Mouse (Mus musculus) ES-CJ7 (cell line): ENCODE measurements at regions not wholly inside any gene's neighbourhood (a gene's known extent, or its start where the extent isn't known, plus 50 kb on each side); places are given as distances from the start of the nearest gene placed in this dataset.

Experiments
- DNase-seq: peaks from one replicate; pipeline ENCODE4 v3.0.0; 2011; ENCODE audit warnings: low read depth, low spot score

DNA sequence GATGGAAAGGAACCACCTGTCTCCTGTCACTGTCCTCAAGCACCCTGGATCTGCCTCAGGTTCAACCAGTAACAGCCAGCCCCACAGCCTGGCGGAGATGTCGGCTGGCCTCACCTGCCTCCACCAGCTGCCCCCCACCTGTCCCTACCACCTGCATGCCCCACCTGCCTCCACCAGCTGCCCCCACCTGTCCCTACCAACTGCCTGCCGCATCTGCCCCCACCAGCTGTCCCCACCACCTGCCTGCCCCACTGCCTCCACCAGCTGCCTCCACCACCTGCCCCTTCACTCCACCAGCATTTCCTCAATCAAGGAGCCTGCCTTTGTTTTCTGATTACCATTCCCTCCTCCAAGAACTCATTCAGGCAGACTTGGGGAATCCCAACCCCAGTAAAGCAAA is 68.9 kb upstream of the Smyd2 start:
- DNase-seq: no peak

DNA sequence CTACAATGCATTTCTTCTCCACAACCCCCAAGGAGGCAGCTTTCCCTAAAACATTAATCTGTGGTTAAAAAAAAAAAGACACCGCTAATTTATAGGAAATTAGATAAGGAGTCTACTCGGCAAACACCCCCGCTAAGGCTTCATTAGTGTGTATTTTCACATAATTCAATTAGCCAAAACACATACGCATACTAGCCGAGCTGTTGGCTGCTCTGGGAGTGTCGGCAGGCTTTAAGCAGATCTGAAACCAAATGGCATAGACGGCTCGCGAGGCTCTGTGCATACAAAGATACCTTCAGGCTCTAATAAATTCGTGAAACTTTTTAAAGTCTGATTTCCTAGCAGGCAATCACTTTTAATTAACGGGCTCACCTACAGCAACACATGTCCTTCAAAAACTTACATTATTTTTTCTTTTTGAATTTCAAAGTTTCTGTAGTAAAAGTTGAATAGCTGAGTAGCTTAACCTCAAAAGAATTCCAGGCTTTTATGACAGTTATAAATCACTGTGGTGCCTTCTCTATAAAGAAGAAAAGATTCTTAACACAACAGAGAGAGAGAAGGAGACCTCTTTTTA is 68.0 kb upstream of the Smyd2 start:
- DNase-seq: no peak

DNA sequence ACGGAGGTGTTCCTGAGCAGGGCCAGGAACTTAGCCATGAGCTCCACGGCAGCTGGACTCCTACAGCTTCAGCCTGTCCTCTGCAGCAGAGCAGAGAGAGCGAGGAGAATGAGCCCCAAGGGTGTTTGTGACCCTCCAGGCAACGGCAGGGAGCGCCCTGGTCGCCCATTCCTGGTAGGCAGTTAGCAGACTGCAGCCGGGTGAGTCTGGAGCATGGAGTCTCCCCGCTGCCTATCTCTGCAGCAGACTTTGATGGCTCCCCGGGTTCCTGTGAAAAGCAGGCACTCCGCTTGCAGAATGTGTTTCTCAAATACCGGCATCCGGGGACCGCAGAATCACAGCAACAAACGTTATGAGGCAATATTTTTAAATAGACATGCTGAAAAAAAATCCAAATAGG is 67.2 kb upstream of the Smyd2 start:
- no peak for DNase-seq

DNA sequence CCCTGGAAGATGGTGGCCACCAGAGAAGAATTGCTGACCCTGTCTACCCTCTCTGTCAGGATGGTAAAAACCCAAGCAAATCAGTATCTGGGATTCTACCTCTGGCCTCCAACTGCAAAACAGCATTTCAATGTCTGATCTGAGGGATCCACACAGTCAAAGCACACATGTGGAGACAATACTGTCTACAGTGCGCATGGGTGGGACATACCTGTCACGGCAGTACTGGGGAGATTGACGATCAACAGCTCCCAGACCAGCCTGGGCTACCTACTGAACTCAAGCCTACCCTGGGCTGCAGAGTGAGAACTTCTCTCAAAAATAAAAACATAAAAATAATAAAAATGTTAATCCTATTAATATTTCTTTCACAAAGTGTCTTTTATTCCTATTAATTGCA is 66.7 kb upstream of the Smyd2 start:
- DNase-seq: no peak

DNA sequence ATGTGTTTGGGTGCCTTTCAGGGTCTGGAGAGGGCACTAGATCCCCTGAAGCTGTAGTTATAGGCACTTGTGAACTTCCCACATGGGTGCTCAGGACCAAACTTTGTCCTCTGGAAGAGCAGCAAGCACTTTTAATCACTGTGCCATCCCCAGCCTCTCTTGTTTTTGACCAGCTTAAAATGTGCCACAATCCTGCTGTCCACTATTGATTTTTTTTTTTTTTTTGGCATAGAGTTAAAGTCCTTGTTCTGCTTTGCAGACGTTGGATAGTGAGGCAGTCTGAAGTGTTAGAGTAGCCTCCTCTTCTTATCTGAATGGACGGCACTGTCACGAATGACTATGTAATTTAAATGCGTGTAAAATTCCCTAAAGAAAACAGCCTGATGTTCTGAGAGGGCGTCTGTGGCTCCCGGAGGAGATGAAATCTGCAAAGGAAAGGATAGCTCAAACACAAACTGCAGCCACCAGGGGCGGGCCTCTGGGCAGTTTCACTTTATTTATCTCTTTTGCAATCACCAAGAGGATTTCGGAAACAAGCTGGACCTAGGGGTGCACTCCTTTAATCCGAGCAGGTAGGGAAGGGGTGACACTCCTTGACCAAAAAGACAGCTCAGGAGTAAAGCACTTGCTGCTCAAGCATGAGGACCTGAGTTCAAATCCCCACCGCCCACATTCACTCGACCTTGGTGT is 63.5 kb upstream of the Smyd2 start:
- no peak for DNase-seq

DNA sequence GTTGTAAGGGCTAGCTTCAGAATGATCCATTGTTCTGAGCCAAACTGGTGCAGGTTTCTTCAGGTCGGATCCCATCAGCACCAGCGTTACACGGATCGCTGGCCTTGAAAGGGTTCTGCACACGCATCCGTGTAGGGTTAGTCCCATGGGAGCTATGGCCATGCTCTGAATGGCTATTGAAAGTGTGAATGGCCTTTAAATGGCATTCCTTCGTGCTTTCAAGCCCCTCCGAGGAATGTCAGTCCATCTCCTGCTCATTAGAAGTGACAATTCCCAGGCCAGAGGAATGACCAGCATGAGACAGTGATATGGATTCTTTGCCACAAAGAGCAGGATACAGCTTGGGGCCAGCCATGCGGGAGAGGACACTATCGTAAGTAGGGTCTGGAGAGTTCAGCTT is 56.1 kb upstream of the Smyd2 start:
- no peak for DNase-seq

DNA sequence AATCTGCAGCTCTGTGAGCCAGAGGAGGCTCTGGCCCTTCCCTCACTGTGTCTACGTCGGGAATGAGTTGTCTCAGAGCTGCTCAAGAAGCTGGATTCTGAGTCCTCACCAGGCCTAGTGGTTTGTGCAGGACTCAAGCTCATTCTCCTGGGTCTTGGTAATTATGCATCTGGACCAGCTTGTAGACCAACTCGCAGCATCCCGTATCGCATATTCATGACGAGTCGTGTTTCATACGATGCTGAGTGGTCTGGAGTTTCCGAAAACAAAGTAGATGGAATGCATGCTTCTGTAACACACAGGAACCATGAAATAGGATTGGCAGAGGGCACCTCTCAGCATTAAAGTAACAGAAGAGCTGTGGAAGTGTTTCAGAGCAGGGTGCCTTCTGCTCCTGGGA is 53.5 kb upstream of the Smyd2 start:
- DNase-seq: no peak

DNA sequence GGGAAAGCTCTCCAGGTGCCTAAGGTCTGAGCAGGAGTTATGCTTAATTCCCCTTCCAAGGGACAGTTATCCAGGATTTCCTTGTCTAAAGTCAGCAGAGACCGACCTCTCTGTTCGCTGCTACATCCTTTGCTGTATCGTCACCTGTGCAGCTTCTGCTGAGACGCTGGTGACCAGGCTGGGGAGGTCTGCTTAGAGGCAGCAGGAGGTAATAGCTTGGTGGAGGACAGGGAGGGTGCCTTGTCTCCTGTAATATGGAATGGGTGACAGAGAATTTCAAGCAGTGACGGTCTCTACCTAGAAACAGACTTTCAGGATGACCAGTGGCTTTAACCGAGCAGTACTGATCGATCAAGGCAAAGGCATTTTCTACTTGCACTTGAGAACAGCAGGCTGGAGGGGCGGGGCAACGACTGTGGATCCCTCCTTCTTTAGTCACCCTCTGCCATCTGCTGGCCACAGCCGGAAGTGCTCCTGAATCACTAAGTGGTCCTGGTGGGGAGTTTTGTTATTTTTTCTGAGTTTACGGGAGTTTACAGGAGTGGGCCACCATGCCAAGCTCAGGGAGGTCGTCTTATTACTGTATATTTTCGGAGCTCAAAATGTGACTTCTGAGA is 50.7 kb upstream of the Smyd2 start:
- peak; percentile 90 for DNase-seq
